19 mouse cellular contexts compared by ENCODE assay signal in genomic region chr2:57267394-57267716, GRCm38 (mm10). TPM values are rescaled to one million over a fixed set of nuclear protein-coding genes. Genes with fewer than 3 reads are reported as not detected.
DNase-seq lines count a peak whose midpoint lies in the region; ATAC-seq and TF ChIP-seq lines count a peak whose summit lies in the region.
"Had no signal": no experiment of that assay in that cellular context is flagged by ENCODE, and none has a peak within 500 bp of the region (broad histone marks: within the 10 kb centered on the region; RNA-seq: fewer than 3 reads in every experiment).

No protein-coding gene starts in this region.

- H3K27ac ChIP-seq in heart, embryonic 14.5 days (replicated peaks in 1 of 2; ENCODE audit: control insufficient read depth in 1 of 2, insufficient read depth in 1 of 2, low read depth in 2 of 2, low read length in 2 of 2) = no peak overlapping the region
- no peak overlapping the region for H3K27ac ChIP-seq in heart, embryonic 12.5 days (ENCODE audit: poor library complexity, severe bottlenecking)
- H3K27ac ChIP-seq in ES-Bruce4 (ENCODE audit: insufficient read depth, low read length) = peak overlapping the region; percentile 36; the same call in 1 of the 2 replicates
- no peak overlapping the region for H3K27ac ChIP-seq in embryonic facial prominence, embryonic 11.5 days (replicated peaks; ENCODE audit: low read depth, low read length)
- peak overlapping the region; percentile 66 for H3K27ac ChIP-seq in hindbrain, postnatal 0 days
- H3K27ac ChIP-seq: heart, embryonic 15.5 days; kidney, postnatal 0 days; macrophage had no signal

- H3K4me1 ChIP-seq in heart, embryonic 14.5 days (ENCODE audit: control insufficient read depth in 2 of 2, insufficient read depth in 2 of 2, low read length in 2 of 2) = peaks cover 0 to 5% of the 10 kb centered on the region in 2 experiments; a peak in 1 of 4 replicates
- peaks cover 11% of the 10 kb centered on the region for H3K4me1 ChIP-seq in heart, embryonic 12.5 days (replicated peaks)
- peaks cover 3% of the 10 kb centered on the region for H3K4me1 ChIP-seq in ES-Bruce4 (ENCODE audit: control insufficient read depth, insufficient read depth, low read length)
- H3K4me1 ChIP-seq in embryonic facial prominence, embryonic 11.5 days (ENCODE audit: control insufficient read depth, insufficient read depth, low read length) = no peaks in the 10 kb centered on the region
- no peaks in the 10 kb centered on the region for H3K4me1 ChIP-seq in hindbrain, postnatal 0 days (ENCODE audit: insufficient read depth, low read length)
- H3K4me1 ChIP-seq: heart, embryonic 15.5 days had no signal

- peak; percentile 19 for DNase-seq in embryonic facial prominence, embryonic 11.5 days (ENCODE audit: low spot score)
- no peak for DNase-seq in hindbrain, postnatal 0 days (ENCODE audit: low spot score)
- no peak for DNase-seq in cerebellum, adult 18-20 months
- no peak for DNase-seq in gastrocnemius, postnatal 10 days
- DNase-seq: B cell, adult 2 months; cerebellum, adult 9-10 months; gastrocnemius, postnatal 14 days; lung, adult 18-20 months; right cerebral cortex, adult 18-20 months; thymus, postnatal 36 days had no signal

- 43% methylated on average over 7 of the region's 7 CpGs for WGBS in heart, embryonic 14.5 days
- 42% methylated on average over 7 of the region's 7 CpGs for WGBS in heart, embryonic 12.5 days
- 21% methylated on average over 7 of the region's 7 CpGs for WGBS in embryonic facial prominence, embryonic 11.5 days
- 18% methylated on average over 7 of the region's 7 CpGs for WGBS in hindbrain, postnatal 0 days

- no peaks in the 10 kb centered on the region for H3K36me3 ChIP-seq in heart, embryonic 14.5 days (ENCODE audit: control insufficient read depth, insufficient read depth, low read length)
- no peaks in the 10 kb centered on the region for H3K36me3 ChIP-seq in heart, embryonic 12.5 days
- H3K36me3 ChIP-seq in ES-Bruce4 (ENCODE audit: control insufficient read depth, insufficient read depth, low read length, poor library complexity, severe bottlenecking) = peaks cover 3% of the 10 kb centered on the region
- no peaks in the 10 kb centered on the region for H3K36me3 ChIP-seq in embryonic facial prominence, embryonic 11.5 days (replicated peaks; ENCODE audit: control insufficient read depth, insufficient read depth, low read depth, low read length)
- no peaks in the 10 kb centered on the region for H3K36me3 ChIP-seq in hindbrain, postnatal 0 days (ENCODE audit: insufficient read depth, low read length)
- H3K36me3 ChIP-seq: heart, embryonic 15.5 days had no signal

- no peak for ATAC-seq in heart, embryonic 14.5 days (ENCODE audit: insufficient number of reproducible peaks, insufficient read depth, low FRiP score, low read depth)
- ATAC-seq in heart, embryonic 12.5 days (ENCODE audit: insufficient number of reproducible peaks, low FRiP score) = no peak
- ATAC-seq in embryonic facial prominence, embryonic 11.5 days (replicated peaks; ENCODE audit: insufficient number of reproducible peaks, low FRiP score, low TSS enrichment, low read depth) = no peak
- ATAC-seq in hindbrain, postnatal 0 days = no peak
- ATAC-seq in erythroblast, adult 5-6 weeks (replicated peaks; ENCODE audit: low FRiP score, poor library complexity, severe bottlenecking) = no peak

- TF ChIP-seq EP300 in ES-Bruce4 (IDR thresholded peaks at IDR 0.05; ENCODE audit: insufficient read depth, low read depth, low read length) = no peak

- H3K4me2 ChIP-seq in heart, embryonic 14.5 days (ENCODE audit: low read length) = no peak overlapping the region
- no peak overlapping the region for H3K4me2 ChIP-seq in heart, embryonic 12.5 days
- H3K4me2 ChIP-seq in embryonic facial prominence, embryonic 11.5 days (ENCODE audit: low read depth, low read length) = no peak overlapping the region
- H3K4me2 ChIP-seq in hindbrain, postnatal 0 days (ENCODE audit: low read depth, low read length) = no peak overlapping the region
- H3K4me2 ChIP-seq: heart, embryonic 15.5 days had no signal

- H3K4me3 ChIP-seq in heart, embryonic 14.5 days (ENCODE audit: control insufficient read depth in 1 of 2, insufficient read depth in 1 of 2, low read depth in 1 of 2, low read length in 2 of 2) = no peak overlapping the region
- no peak overlapping the region for H3K4me3 ChIP-seq in heart, embryonic 12.5 days
- no peak overlapping the region for H3K4me3 ChIP-seq in ES-Bruce4 (ENCODE audit: low read depth, low read length)
- no peak overlapping the region for H3K4me3 ChIP-seq in embryonic facial prominence, embryonic 11.5 days (ENCODE audit: low read depth, low read length)
- no peak overlapping the region for H3K4me3 ChIP-seq in hindbrain, postnatal 0 days (ENCODE audit: low read length)
- H3K4me3 ChIP-seq: heart, embryonic 15.5 days; myocyte had no signal

- TF ChIP-seq CTCF in ES-Bruce4 (IDR thresholded peaks at IDR 0.05; ENCODE audit: low read depth, low read length) = no peak
- TF ChIP-seq CTCF in hindbrain, postnatal 0 days (IDR thresholded peaks at IDR 0.05; ENCODE audit: low read depth) = no peak

- peak overlapping the region; percentile 16; the same call in 1 of the 2 replicates for H3K9ac ChIP-seq in heart, embryonic 14.5 days (ENCODE audit: low read length)
- H3K9ac ChIP-seq in heart, embryonic 12.5 days = no peak overlapping the region
- H3K9ac ChIP-seq in ES-Bruce4 (ENCODE audit: low read depth, poor library complexity, severe bottlenecking) = no peak overlapping the region
- no peak overlapping the region for H3K9ac ChIP-seq in embryonic facial prominence, embryonic 11.5 days (replicated peaks; ENCODE audit: low read length)
- no peak overlapping the region for H3K9ac ChIP-seq in hindbrain, postnatal 0 days (replicated peaks; ENCODE audit: low read length)
- H3K9ac ChIP-seq: heart, embryonic 15.5 days had no signal

- no peaks in the 10 kb centered on the region for H3K9me3 ChIP-seq in heart, embryonic 14.5 days (ENCODE audit: control insufficient read depth, low read length)
- 0 out of 2 replicates have a peak, but pooled peaks cover 3% of the 10 kb centered on the region for H3K9me3 ChIP-seq in heart, embryonic 12.5 days (replicated peaks)
- no peaks in the 10 kb centered on the region for H3K9me3 ChIP-seq in ES-Bruce4 (replicated peaks; ENCODE audit: control insufficient read depth, insufficient read depth, low read length, poor library complexity, severe bottlenecking)
- H3K9me3 ChIP-seq in embryonic facial prominence, embryonic 11.5 days (replicated peaks; ENCODE audit: control insufficient read depth, low read length) = no peaks in the 10 kb centered on the region
- no peaks in the 10 kb centered on the region for H3K9me3 ChIP-seq in hindbrain, postnatal 0 days (ENCODE audit: low read length)
- H3K9me3 ChIP-seq: G1E; heart, embryonic 15.5 days had no signal

- no peaks in the 10 kb centered on the region for H3K27me3 ChIP-seq in heart, embryonic 14.5 days (ENCODE audit: control insufficient read depth, insufficient read depth, low read length)
- no peaks in the 10 kb centered on the region for H3K27me3 ChIP-seq in heart, embryonic 12.5 days (replicated peaks)
- no peaks in the 10 kb centered on the region for H3K27me3 ChIP-seq in ES-Bruce4 (ENCODE audit: control insufficient read depth, insufficient read depth, low read length, poor library complexity, severe bottlenecking)
- no peaks in the 10 kb centered on the region for H3K27me3 ChIP-seq in embryonic facial prominence, embryonic 11.5 days (ENCODE audit: control insufficient read depth, insufficient read depth, low read length)
- H3K27me3 ChIP-seq in hindbrain, postnatal 0 days (ENCODE audit: insufficient read depth, low read length) = no peaks in the 10 kb centered on the region
- H3K27me3 ChIP-seq: heart, embryonic 15.5 days had no signal

- no peak for TF ChIP-seq POLR2A in ES-Bruce4 (IDR thresholded peaks at IDR 0.05; ENCODE audit: insufficient read depth, low read length)

RNA-seq across cellular contexts. Expression of gene Gpd2, which starts 29.9 kb away (rescaled TPM):
- polyA plus RNA-seq in heart, embryonic 14.5 days (2014; fragmentation: Nextera tagmentation; extraction: Ambion mirVana) = 12.7 and 13.3 TPM in 2 replicates
- polyA plus RNA-seq in heart, embryonic 12.5 days (2016; fragmentation: Nextera tagmentation; extraction: Ambion mirVana) = 14.9 and 16.6 TPM in 2 replicates
- 39.2 and 40.0 TPM in 2 replicates for polyA plus RNA-seq in ES-Bruce4 (2011; ENCODE audit: insufficient read depth, insufficient read length, low read depth, missing spikeins)
- polyA plus RNA-seq in embryonic facial prominence, embryonic 11.5 days (2014; fragmentation: Nextera tagmentation; extraction: Ambion mirVana) = 17.5 and 19.8 TPM in 2 replicates
- total RNA-seq in hindbrain, postnatal 0 days (2014; rRNA removed) = 38.8 and 55.3 TPM in 2 replicates
- polyA plus RNA-seq in hindbrain, postnatal 0 days (2015; fragmentation: Nextera tagmentation; extraction: Ambion mirVana) = 31.5 and 32.7 TPM in 2 replicates
- 100 to 1,000 TPM; 111 to 124 TPM for total RNA-seq in gastrocnemius, postnatal 10 days (2021)
- 9.4 and 11.3 TPM in 2 replicates for total RNA-seq in erythroblast, adult 5-6 weeks (2015; ENCODE audit: low replicate concordance)
- 7.7 and 11.4 TPM in 2 replicates for total RNA-seq in erythroblast, adult 5-6 weeks (2017; ENCODE audit: low replicate concordance)

Comparison
In these comparisons a context has a peak if more than half of its experiments do, and no peak if none do; other contexts are left out.
1. H3K27ac ChIP-seq: peak in ES-Bruce4 (single experiment) and hindbrain, postnatal 0 days (single experiment); none in heart, embryonic 14.5 days (0 of 2), heart, embryonic 12.5 days (single experiment) and embryonic facial prominence, embryonic 11.5 days (single experiment).